Mouse (Mus musculus): Measurements from ENCODE around the gene Mmp21.

- TF ChIP-seq CTCF (IDR thresholded peaks at IDR 0.05; ENCODE audit: borderline replicate concordance, extremely low read depth, insufficient read depth, insufficient read length), result peak; percentile 20; the same call in 1 of the 2 replicates
- TF ChIP-seq POLR2A (IDR thresholded peaks at IDR 0.05; ENCODE audit: borderline replicate concordance, extremely low read depth, insufficient read depth, insufficient read length, poor library complexity, severe bottlenecking), result no peak
Observed at GRCm38 (mm10) chr7:133684110-133684509, 4.2 kb upstream of the Mmp21 start.

All from brain, embryonic 14.5 days (tissue).